Comparison of ENCODE assay signal across 7 mouse cellular contexts in genomic region chr1:74397268-74397918, GRCm38 (mm10). TPM values are rescaled to one million over a fixed set of nuclear protein-coding genes. Genes with fewer than 3 reads are reported as not detected.
DNase-seq lines count a peak whose midpoint lies in the region; ATAC-seq lines count a peak whose summit lies in the region.

No protein-coding gene starts in this region.

- peaks cover 21% of the 10 kb centered on the region for H3K4me1 ChIP-seq in intestine, embryonic 16.5 days (ENCODE audit: control insufficient read depth, insufficient read depth, low read length)
- H3K4me1 ChIP-seq in midbrain, embryonic 11.5 days (ENCODE audit: control insufficient read depth, insufficient read depth, low read length) = peaks cover 10% of the 10 kb centered on the region

- H3K27me3 ChIP-seq in intestine, embryonic 16.5 days (replicated peaks; ENCODE audit: control insufficient read depth, insufficient read depth, low read length) = no peaks in the 10 kb centered on the region
- H3K27me3 ChIP-seq in midbrain, embryonic 11.5 days (ENCODE audit: control insufficient read depth, insufficient read depth, low read length) = no peaks in the 10 kb centered on the region

- intact Hi-C loops in gastrocnemius, postnatal 36 days (cut with DNase I) = no loop called here
- intact Hi-C loops in left cerebral cortex, postnatal 36 days (cut with DNase I) = loop anchor here (5.0 kb wide), 2 partner anchors 40 to 55 kb away; no protein-coding TSS in a partner anchor

- peak overlapping the region; percentile 49 for H3K4me3 ChIP-seq in intestine, embryonic 16.5 days (ENCODE audit: low read length)
- peak overlapping the region; percentile 40 for H3K4me3 ChIP-seq in midbrain, embryonic 11.5 days (ENCODE audit: low read depth, low read length)

- ATAC-seq in intestine, embryonic 16.5 days = peak; percentile 94
- peak; percentile 91 for ATAC-seq in midbrain, embryonic 11.5 days (ENCODE audit: low FRiP score)

- peak overlapping the region; percentile 88 for H3K4me2 ChIP-seq in intestine, embryonic 16.5 days (ENCODE audit: low read depth, low read length)
- peak overlapping the region; percentile 76 for H3K4me2 ChIP-seq in midbrain, embryonic 11.5 days

- peaks cover 19% of the 10 kb centered on the region for H3K36me3 ChIP-seq in intestine, embryonic 16.5 days (ENCODE audit: control insufficient read depth, insufficient read depth, low read length)
- peaks cover 13% of the 10 kb centered on the region for H3K36me3 ChIP-seq in midbrain, embryonic 11.5 days (ENCODE audit: control insufficient read depth, insufficient read depth, low read length)

- H3K9me3 ChIP-seq in intestine, embryonic 16.5 days (ENCODE audit: control insufficient read depth, low read length) = no peaks in the 10 kb centered on the region
- no peaks in the 10 kb centered on the region for H3K9me3 ChIP-seq in midbrain, embryonic 11.5 days (ENCODE audit: control insufficient read depth, low read length)

- WGBS in intestine, embryonic 16.5 days = 1% methylated on average over 41 of the region's 41 CpGs
- 0% methylated on average over 41 of the region's 41 CpGs for WGBS in midbrain, embryonic 11.5 days

- peak overlapping the region; percentile 91 for H3K27ac ChIP-seq in intestine, embryonic 16.5 days (ENCODE audit: low read length)
- peak overlapping the region; percentile 71 for H3K27ac ChIP-seq in midbrain, embryonic 11.5 days (ENCODE audit: low read depth, low read length)

- peak; percentile 98 to 99 for DNase-seq in adrenal gland, adult 18-20 months (ENCODE audit: low spot score in 2 of 2)
- peak; percentile 98 for DNase-seq in embryo, embryonic 11.5 days (ENCODE audit: low read depth, low spot score)
- peak; percentile 99 for DNase-seq in gastrocnemius, postnatal 36 days
- DNase-seq in left cerebral cortex, postnatal 36 days (ENCODE audit: low spot score in 2 of 2) = peak; percentile 88 to 89
- peak; percentile 99 for DNase-seq in midbrain, embryonic 11.5 days (ENCODE audit: low spot score, missing footprints)
- peak; percentile 99 for DNase-seq in skeletal muscle tissue, adult 2 months (ENCODE audit: low read depth, low spot score)

- H3K9ac ChIP-seq in intestine, embryonic 16.5 days (ENCODE audit: low read depth, low read length) = peak overlapping the region; percentile 74
- H3K9ac ChIP-seq in midbrain, embryonic 11.5 days (ENCODE audit: low read length) = peak overlapping the region; percentile 63

RNA-seq across cellular contexts. Expression of gene Ctdsp1, which starts 6.1 kb away (rescaled TPM):
- total RNA-seq in adrenal gland, adult 18-20 months (2021) = 100 to 1,000 TPM; 133 to 136 TPM
- 10 to 100 TPM; 82.2 to 97.4 TPM for total RNA-seq in gastrocnemius, postnatal 36 days (2021)
- 69.4 and 72.3 TPM in 2 replicates for polyA plus RNA-seq in intestine, embryonic 16.5 days (2015; fragmentation: Nextera tagmentation; extraction: Ambion mirVana)
- total RNA-seq in left cerebral cortex, postnatal 36 days (2021) = 10 to 100 TPM; 23.0 to 25.2 TPM
- polyA plus RNA-seq in midbrain, embryonic 11.5 days (2014; fragmentation: Nextera tagmentation; extraction: Ambion mirVana) = 33.4 and 37.9 TPM in 2 replicates

RNA-seq across cellular contexts. Expression of gene Vil1, which starts 11.8 kb away (rescaled TPM):
- total RNA-seq in adrenal gland, adult 18-20 months (2021) = 1 to 10 TPM; 1.8 to 1.9 TPM
- total RNA-seq in gastrocnemius, postnatal 36 days (2021) = not detected
- 207 and 244 TPM in 2 replicates for polyA plus RNA-seq in intestine, embryonic 16.5 days (2015; fragmentation: Nextera tagmentation; extraction: Ambion mirVana)
- 1 to 10 TPM in 1 of 2 experiments, under 1 TPM in 1; 0.39 to 1.1 TPM for total RNA-seq in left cerebral cortex, postnatal 36 days (2021)
- 0.19 and 0.23 TPM in 2 replicates for polyA plus RNA-seq in midbrain, embryonic 11.5 days (2014; fragmentation: Nextera tagmentation; extraction: Ambion mirVana)

RNA-seq across cellular contexts. Expression of gene Slc11a1, which starts 22.4 kb away (rescaled TPM):
- 10 to 100 TPM in 1 of 2 experiments, 1 to 10 TPM in 1; 9.5 to 20.5 TPM for total RNA-seq in adrenal gland, adult 18-20 months (2021)
- 1 to 10 TPM; 3.0 to 3.9 TPM for total RNA-seq in gastrocnemius, postnatal 36 days (2021)
- polyA plus RNA-seq in intestine, embryonic 16.5 days (2015; fragmentation: Nextera tagmentation; extraction: Ambion mirVana) = 8.0 and 8.9 TPM in 2 replicates
- 1 to 10 TPM; 2.6 to 5.1 TPM for total RNA-seq in left cerebral cortex, postnatal 36 days (2021)
- 1.6 and 2.1 TPM in 2 replicates for polyA plus RNA-seq in midbrain, embryonic 11.5 days (2014; fragmentation: Nextera tagmentation; extraction: Ambion mirVana)

RNA-seq across cellular contexts. Expression of gene Catip, which starts 35.5 kb away (rescaled TPM):
- under 1 TPM; 0.33 to 0.35 TPM for total RNA-seq in adrenal gland, adult 18-20 months (2021)
- under 1 TPM in 1 of 2 experiments, not detected in 1; 0.12 TPM for total RNA-seq in gastrocnemius, postnatal 36 days (2021)
- 0.24 and 0.50 TPM in 2 replicates for polyA plus RNA-seq in intestine, embryonic 16.5 days (2015; fragmentation: Nextera tagmentation; extraction: Ambion mirVana)
- total RNA-seq in left cerebral cortex, postnatal 36 days (2021) = 1 to 10 TPM; 1.3 TPM
- 0.05 and 0.22 TPM in 2 replicates for polyA plus RNA-seq in midbrain, embryonic 11.5 days (2014; fragmentation: Nextera tagmentation; extraction: Ambion mirVana)

Comparison
In these comparisons a context has a peak if more than half of its experiments do, and no peak if none do; other contexts are left out.
1. Peak in every context shown above with its lines: DNase-seq, ATAC-seq, H3K4me3 ChIP-seq and H3K27ac ChIP-seq.